Mouse (Mus musculus) heart, adult 8-10 months (tissue): ENCODE results near the gene Olfr1354. TPM values are rescaled to one million over a fixed set of nuclear protein-coding genes. Genes with fewer than 3 reads are reported as not detected.
"Not testable (repeated sequence)": the region's sequence is repeated elsewhere in the genome, so short reads cannot be mapped to it uniquely, and the experiment has no call there.

ENCODE experiments used
- DNase-seq: peaks from one replicate; pipeline ENCODE4 v3.0.0; 2022; ENCODE audit warnings: low spot score
- total RNA-seq, 4 experiments: library from RNA; stranded (reverse); gene quantifications; 2 replicates each; pipeline ENCODE4 v1.2.4; 2022

Gene Olfr1354
- total RNA-seq, result not detected

GRCm38 (mm10) chr10:78912871-78913270 lies at the start of gene Olfr1354:
Gene Olfr1354, plus strand, starts transcription at chr10:78913171.
- not testable (repeated sequence) for DNase-seq

DNA sequence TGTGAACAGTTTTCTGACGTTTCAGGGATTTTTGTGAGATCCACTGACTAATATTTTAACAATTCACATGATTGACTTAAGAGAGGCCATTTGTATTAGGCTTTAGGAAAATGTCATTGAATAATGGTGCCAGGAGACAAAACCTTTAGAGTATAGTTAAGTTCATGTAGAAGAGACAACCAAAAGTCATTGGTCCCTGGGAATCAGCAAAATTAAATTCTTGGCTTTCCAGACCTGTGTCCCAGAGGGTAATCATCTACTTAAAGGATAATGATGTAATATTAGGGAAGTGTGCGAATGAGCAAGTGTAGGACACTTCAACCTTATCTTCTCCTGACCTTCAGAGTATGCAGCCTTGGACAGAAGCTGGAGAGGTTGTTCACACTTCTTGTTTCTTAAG lies 37.7 kb upstream of the Olfr1354 start, which contains the start of gene Olfr1355:
Olfr1355 (plus strand) TSS at position 301 of the 400 bp plus-strand sequence.
- no peak for DNase-seq

DNA sequence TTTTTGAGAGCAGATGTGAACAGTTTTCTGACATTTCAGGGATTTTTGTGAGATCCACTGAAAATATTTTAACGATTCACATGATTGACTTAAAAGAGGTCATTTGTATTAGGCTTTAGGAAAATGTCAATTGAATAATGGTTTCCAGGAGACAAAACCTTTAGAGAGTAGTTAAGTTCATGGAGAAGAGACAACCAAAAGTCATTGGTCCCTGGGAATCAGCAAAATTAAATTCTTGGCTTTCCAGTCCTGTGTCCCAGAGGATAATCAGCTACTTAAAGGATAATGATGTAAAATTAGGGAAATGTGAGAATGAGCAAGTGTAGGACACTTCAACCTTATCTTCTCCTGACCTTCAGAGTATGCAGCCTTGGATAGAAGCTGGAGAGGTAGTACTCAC lies 37.4 kb downstream of the Olfr1354 start, which contains the start of gene Olfr8:
Olfr8 (plus strand) TSS at position 301 of the 400 bp plus-strand sequence.
- not testable (repeated sequence) for DNase-seq

- DNase-seq, result not testable (repeated sequence)
Observed at GRCm38 (mm10) chr10:78963009-78963408, 50.0 kb downstream of the Olfr1354 start, which contains the start of gene Olfr1353. Gene Olfr1353, plus strand, starts transcription at chr10:78963309.

Other genes starting within 250 kb of the Olfr1354 start
- gene Casp14, start 194.9 kb upstream of the Olfr1354 start, total RNA-seq, result not detected
- not detected for gene Ccdc105, start 160.1 kb upstream of the Olfr1354 start, total RNA-seq
- not detected for gene Slc1a6, start 132.7 kb upstream of the Olfr1354 start, total RNA-seq
- not detected for gene Olfr1356, start 61.0 kb upstream of the Olfr1354 start, total RNA-seq
- gene Olfr1355, start 37.6 kb upstream of the Olfr1354 start, total RNA-seq, result not detected
- not detected for gene Olfr8, start 37.5 kb downstream of the Olfr1354 start, total RNA-seq
- gene Olfr1353, start 50.1 kb downstream of the Olfr1354 start, total RNA-seq, result not detected
- not detected for gene Olfr1352, start 67.9 kb downstream of the Olfr1354 start, total RNA-seq
- gene Olfr1351, start 99.3 kb downstream of the Olfr1354 start, total RNA-seq, result not detected
- not detected for gene Olfr57, start 115.6 kb downstream of the Olfr1354 start, total RNA-seq
- gene 2610008E11Rik, start 184.4 kb downstream of the Olfr1354 start, total RNA-seq, result 10 to 100 TPM; 11.5 to 13.3 (median 12.3) TPM
- gene Vmn2r80, start 235.6 kb downstream of the Olfr1354 start, total RNA-seq, result not detected